Mouse (Mus musculus): Measurements from ENCODE around the gene Zfp598. TPM values are rescaled to one million over a fixed set of nuclear protein-coding genes. Genes with fewer than 3 reads are reported as not detected.

Zfp598 gene
- polyA plus RNA-seq, 1 experiment from 2014 or later = 24.5 TPM

DNA sequence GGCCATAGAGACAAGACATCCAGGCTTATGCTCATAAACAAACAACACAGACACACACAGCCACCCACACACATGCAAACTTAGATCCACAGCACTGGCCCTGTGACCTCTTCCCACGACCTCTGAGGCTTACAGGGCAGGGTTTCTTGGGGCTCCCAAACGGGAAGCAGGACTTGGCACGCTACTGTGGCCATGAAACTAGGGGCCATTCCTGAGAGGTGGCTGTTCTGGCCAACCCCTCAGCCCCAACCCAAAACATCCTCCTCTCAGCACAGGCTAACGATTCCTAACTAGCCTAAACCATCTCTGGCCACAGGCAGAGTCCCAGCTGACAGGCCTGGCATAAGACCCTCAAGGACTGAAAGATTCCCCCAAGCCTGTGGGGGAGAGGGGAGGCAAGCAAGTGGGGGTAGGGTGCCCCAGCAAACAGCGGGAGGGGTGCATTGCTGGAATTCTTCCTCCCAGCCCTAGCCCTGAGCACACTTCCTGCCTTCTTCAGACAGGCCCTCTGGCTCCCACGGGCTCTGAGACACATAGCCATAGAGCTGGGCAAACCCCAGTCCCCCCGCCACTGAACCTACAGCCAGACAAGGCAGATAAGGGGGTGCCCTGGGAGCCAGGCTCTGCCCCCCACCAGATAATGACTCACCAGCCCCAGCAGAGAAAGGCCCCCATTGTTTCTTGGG is 25.3 kb upstream of the Zfp598 start:
- ATAC-seq (ENCODE audit: low read depth) = no peak
- Histone ChIP-seq H3K4me2 (ENCODE audit: low read depth, low read length) (no peak overlapping the region), H3K9me3 (ENCODE audit: control insufficient read depth, low read length) (no peaks in the 10 kb centered on the region), H3K4me3 (ENCODE audit: low read depth, low read length) (no peak overlapping the region), H3K9ac (replicated peaks; ENCODE audit: low read depth, low read length) (no peak overlapping the region; the same call in 1 of the 2 replicates), H3K4me1 (ENCODE audit: control insufficient read depth, insufficient read depth, low read length) (0 out of 2 replicates have a peak, but pooled peaks cover 3% of the 10 kb centered on the region), H3K36me3 (ENCODE audit: control insufficient read depth, insufficient read depth, low read length) (0 out of 2 replicates have a peak, but pooled peaks cover 4% of the 10 kb centered on the region), H3K27ac (ENCODE audit: low read depth, low read length) (no peak overlapping the region), H3K27me3 (ENCODE audit: control insufficient read depth, insufficient read depth, low read length) (no peaks in the 10 kb centered on the region)
- 63% methylated on average over 7 of the region's 7 CpGs for WGBS

DNA sequence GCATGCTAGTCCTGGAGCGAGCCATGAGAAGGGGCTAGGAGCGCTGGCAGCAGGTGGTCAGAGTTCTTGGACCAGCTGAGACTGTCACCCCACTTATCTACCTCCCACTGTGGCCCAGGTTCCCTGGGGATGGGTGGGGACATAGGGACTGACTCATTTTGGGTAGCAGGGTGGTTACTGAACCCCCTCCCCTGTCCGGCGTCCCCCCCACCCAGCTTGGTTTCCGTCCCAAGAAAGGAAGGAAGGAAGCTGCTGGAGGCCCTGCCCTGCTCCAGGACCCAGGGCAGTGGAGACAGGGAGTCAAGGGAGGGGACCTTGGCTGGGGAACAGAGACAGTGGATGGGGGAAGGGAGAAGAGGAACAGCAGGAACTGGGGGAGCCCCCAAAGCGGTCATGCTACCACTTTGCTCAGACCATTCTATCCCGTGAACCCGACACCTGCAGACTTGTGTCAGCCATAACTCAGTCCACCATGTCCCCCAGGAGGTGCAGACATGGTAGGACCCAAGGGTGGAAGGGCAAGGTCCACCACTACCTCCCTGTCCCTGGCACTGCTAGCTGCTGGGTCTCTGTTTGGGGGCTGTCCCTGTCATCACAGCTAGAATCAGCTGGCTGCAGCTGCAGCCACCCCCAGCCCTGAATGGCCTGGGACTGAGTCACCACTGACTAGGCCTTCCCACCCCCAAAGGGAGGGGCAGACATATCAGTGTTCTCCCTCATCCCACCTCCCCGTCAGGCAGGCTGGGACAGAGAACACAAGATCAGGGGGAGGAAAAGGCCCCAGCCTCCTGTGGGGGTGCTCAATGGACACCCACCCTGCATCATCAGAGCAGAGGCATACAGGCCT is 24.4 kb upstream of the Zfp598 start:
- H3K4me1 ChIP-seq (ENCODE audit: control insufficient read depth, insufficient read depth, low read length) = no peaks in the 10 kb centered on the region
- H3K9me3 ChIP-seq (ENCODE audit: control insufficient read depth, low read length) = no peaks in the 10 kb centered on the region
- no peak overlapping the region for H3K4me3 ChIP-seq (ENCODE audit: low read depth, low read length)
- WGBS = 83% methylated on average over 9 of the region's 9 CpGs
- H3K27me3 ChIP-seq (ENCODE audit: control insufficient read depth, insufficient read depth, low read length) = no peaks in the 10 kb centered on the region
- no peak overlapping the region for H3K4me2 ChIP-seq (ENCODE audit: low read depth, low read length)
- ATAC-seq (ENCODE audit: low read depth) = no peak
- H3K9ac ChIP-seq (replicated peaks; ENCODE audit: low read depth, low read length) = no peak overlapping the region
- 0 out of 2 replicates have a peak, but pooled peaks cover 4% of the 10 kb centered on the region for H3K36me3 ChIP-seq (ENCODE audit: control insufficient read depth, insufficient read depth, low read length)
- H3K27ac ChIP-seq (ENCODE audit: low read depth, low read length) = 0 out of 2 replicates have a peak overlapping the region, but pooled peaks have one; percentile 44

GRCm38 (mm10) chr17:24645916-24646315 is 23.6 kb upstream of the Zfp598 start:
- no peak for ATAC-seq (ENCODE audit: low read depth)
- no peaks in the 10 kb centered on the region for H3K4me1 ChIP-seq (ENCODE audit: control insufficient read depth, insufficient read depth, low read length)
- 0 out of 2 replicates have a peak, but pooled peaks cover 1% of the 10 kb centered on the region for H3K36me3 ChIP-seq (ENCODE audit: control insufficient read depth, insufficient read depth, low read length)
- no peak overlapping the region for H3K4me3 ChIP-seq (ENCODE audit: low read depth, low read length)
- no peak overlapping the region for H3K27ac ChIP-seq (ENCODE audit: low read depth, low read length)
- H3K9me3 ChIP-seq (ENCODE audit: control insufficient read depth, low read length) = no peaks in the 10 kb centered on the region
- H3K4me2 ChIP-seq (ENCODE audit: low read depth, low read length) = no peak overlapping the region
- no peak overlapping the region for H3K9ac ChIP-seq (replicated peaks; ENCODE audit: low read depth, low read length)
- H3K27me3 ChIP-seq (ENCODE audit: control insufficient read depth, insufficient read depth, low read length) = no peaks in the 10 kb centered on the region
- WGBS = 77% methylated on average over 3 of the region's 3 CpGs

DNA sequence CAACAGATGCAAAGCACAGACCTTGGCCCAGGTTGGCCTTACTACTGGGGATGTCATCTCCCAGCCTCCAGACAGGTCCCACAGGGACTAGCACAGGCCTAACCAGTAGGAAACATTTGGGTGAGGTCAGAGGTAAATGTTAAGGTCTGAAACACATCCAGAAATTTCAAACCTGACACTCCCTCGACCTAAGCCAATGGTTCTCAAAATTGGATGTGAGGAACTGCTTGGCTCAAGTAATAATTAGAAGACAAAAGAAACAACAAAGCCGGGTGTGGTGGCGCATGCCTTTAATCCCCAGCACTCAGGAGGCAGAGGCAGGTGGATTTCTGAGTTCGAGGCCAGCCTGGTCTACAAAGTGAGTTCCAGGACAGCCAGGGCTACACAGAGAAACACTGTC is 23.1 kb upstream of the Zfp598 start:
- no peaks in the 10 kb centered on the region for H3K9me3 ChIP-seq (ENCODE audit: control insufficient read depth, low read length)

GRCm38 (mm10) chr17:24647493-24647892 is 22.0 kb upstream of the Zfp598 start:
- Histone ChIP-seq H3K27ac (ENCODE audit: low read depth, low read length) (no peak overlapping the region), H3K9ac (replicated peaks; ENCODE audit: low read depth, low read length) (no peak overlapping the region), H3K36me3 (ENCODE audit: control insufficient read depth, insufficient read depth, low read length) (no peaks in the 10 kb centered on the region), H3K4me3 (ENCODE audit: low read depth, low read length) (no peak overlapping the region), H3K9me3 (ENCODE audit: control insufficient read depth, low read length) (no peaks in the 10 kb centered on the region), H3K27me3 (ENCODE audit: control insufficient read depth, insufficient read depth, low read length) (no peaks in the 10 kb centered on the region; the same call in 1 of the 2 replicates), H3K4me1 (ENCODE audit: control insufficient read depth, insufficient read depth, low read length) (no peaks in the 10 kb centered on the region), H3K4me2 (ENCODE audit: low read depth, low read length) (no peak overlapping the region)
- ATAC-seq (ENCODE audit: low read depth) = no peak
- 83% methylated on average over 11 of the region's 11 CpGs for WGBS

More for the DNA sequence above, 23.1 kb upstream of the Zfp598 start:
- Histone ChIP-seq H3K4me1 (ENCODE audit: control insufficient read depth, insufficient read depth, low read length) (no peaks in the 10 kb centered on the region), H3K9ac (replicated peaks; ENCODE audit: low read depth, low read length) (no peak overlapping the region), H3K27ac (ENCODE audit: low read depth, low read length) (no peak overlapping the region), H3K27me3 (ENCODE audit: control insufficient read depth, insufficient read depth, low read length) (no peaks in the 10 kb centered on the region), H3K4me2 (ENCODE audit: low read depth, low read length) (no peak overlapping the region), H3K36me3 (ENCODE audit: control insufficient read depth, insufficient read depth, low read length) (no peaks in the 10 kb centered on the region), H3K4me3 (ENCODE audit: low read depth, low read length) (no peak overlapping the region)
- ATAC-seq (ENCODE audit: low read depth) = no peak
- 89% methylated on average over 4 of the region's 4 CpGs for WGBS

DNA sequence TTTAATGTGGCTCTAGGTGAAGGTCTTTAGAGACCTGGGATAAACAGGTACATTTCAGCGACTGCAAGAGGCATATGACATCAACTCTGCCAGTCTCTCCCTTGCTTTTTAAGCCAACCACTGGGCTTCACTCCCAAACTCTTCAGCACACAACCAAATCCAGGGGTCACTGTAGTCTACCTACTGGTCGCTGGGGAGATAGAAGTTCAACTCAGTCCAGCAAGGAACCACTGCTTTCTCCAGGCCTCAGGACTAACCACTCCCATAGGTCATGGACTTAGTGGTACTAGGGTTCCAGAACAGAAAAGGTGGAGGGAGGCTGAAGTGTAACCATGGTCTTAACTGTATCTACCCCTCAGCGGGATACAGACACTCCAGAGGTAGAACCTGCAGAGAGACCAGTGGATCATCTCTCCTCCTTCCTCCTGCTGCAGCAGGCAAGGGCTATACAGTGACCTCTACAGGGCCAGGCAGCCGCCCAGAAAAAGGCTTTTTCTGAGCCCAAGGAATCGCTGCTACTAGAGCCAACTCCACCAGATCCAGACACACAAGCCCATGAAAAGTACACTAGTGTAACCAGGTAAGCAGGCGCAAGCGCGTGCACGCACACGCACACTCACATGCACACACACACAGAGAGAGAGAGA is 20.6 kb upstream of the Zfp598 start:
- ATAC-seq (ENCODE audit: low read depth) = no peak
- H3K36me3 ChIP-seq (ENCODE audit: control insufficient read depth, insufficient read depth, low read length) = no peaks in the 10 kb centered on the region
- peak overlapping the region; percentile 87; the same call in 1 of the 2 replicates for H3K9ac ChIP-seq (replicated peaks; ENCODE audit: low read depth, low read length)
- no peaks in the 10 kb centered on the region; the same call in 1 of the 2 replicates for H3K27me3 ChIP-seq (ENCODE audit: control insufficient read depth, insufficient read depth, low read length)
- no peaks in the 10 kb centered on the region for H3K4me1 ChIP-seq (ENCODE audit: control insufficient read depth, insufficient read depth, low read length)
- 73% methylated on average over 10 of the region's 10 CpGs for WGBS
- peak overlapping the region; percentile 96 for H3K4me2 ChIP-seq (ENCODE audit: low read depth, low read length)
- peak overlapping the region; percentile 70 for H3K4me3 ChIP-seq (ENCODE audit: low read depth, low read length)
- H3K27ac ChIP-seq (ENCODE audit: low read depth, low read length) = no peak overlapping the region
- H3K9me3 ChIP-seq (ENCODE audit: control insufficient read depth, low read length) = no peaks in the 10 kb centered on the region

- peak overlapping the region; percentile 87 for H3K9ac ChIP-seq (replicated peaks; ENCODE audit: low read depth, low read length)
- no peaks in the 10 kb centered on the region for H3K36me3 ChIP-seq (ENCODE audit: control insufficient read depth, insufficient read depth, low read length)
- H3K4me3 ChIP-seq (ENCODE audit: low read depth, low read length) = peak overlapping the region; percentile 70
- no peaks in the 10 kb centered on the region; the same call in 1 of the 2 replicates for H3K27me3 ChIP-seq (ENCODE audit: control insufficient read depth, insufficient read depth, low read length)
- H3K27ac ChIP-seq (ENCODE audit: low read depth, low read length) = peak overlapping the region; percentile 40
- ATAC-seq (ENCODE audit: low read depth) = peak; percentile 49; the same call in 1 of the 2 replicates
- WGBS = 1% methylated on average over 32 of the region's 35 CpGs
- peak overlapping the region; percentile 96 for H3K4me2 ChIP-seq (ENCODE audit: low read depth, low read length)
- no peaks in the 10 kb centered on the region for H3K4me1 ChIP-seq (ENCODE audit: control insufficient read depth, insufficient read depth, low read length)
- no peaks in the 10 kb centered on the region for H3K9me3 ChIP-seq (ENCODE audit: control insufficient read depth, low read length)
These were observed 19.9 kb upstream of the Zfp598 start for GRCm38 (mm10) chr17:24649581-24650069.

GRCm38 (mm10) chr17:24650070-24650616 is 19.3 kb upstream of the Zfp598 start, which contains the start of gene Slc9a3r2:
TSS of gene Slc9a3r2 (minus strand) at chr17:24650327.
- H3K4me1 ChIP-seq (ENCODE audit: control insufficient read depth, insufficient read depth, low read length) = no peaks in the 10 kb centered on the region
- no peaks in the 10 kb centered on the region; the same call in 1 of the 2 replicates for H3K27me3 ChIP-seq (ENCODE audit: control insufficient read depth, insufficient read depth, low read length)
- peak within 1 kb of the TSS; percentile 70 for H3K4me3 ChIP-seq (ENCODE audit: low read depth, low read length)
- peak within 1 kb of the TSS; percentile 87 for H3K9ac ChIP-seq (replicated peaks; ENCODE audit: low read depth, low read length)
- H3K4me2 ChIP-seq (ENCODE audit: low read depth, low read length) = peak within 1 kb of the TSS; percentile 96
- H3K36me3 ChIP-seq (ENCODE audit: control insufficient read depth, insufficient read depth, low read length) = no peaks in the 10 kb centered on the region
- no peaks in the 10 kb centered on the region for H3K9me3 ChIP-seq (ENCODE audit: control insufficient read depth, low read length)
- peak within 1 kb of the TSS; percentile 40 for H3K27ac ChIP-seq (ENCODE audit: low read depth, low read length)
- ATAC-seq (ENCODE audit: low read depth) = peak; percentile 59
- 3% methylated on average over 25 of the region's 41 CpGs for WGBS

All from neural tube, embryonic 14.5 days (tissue).